Mouse (Mus musculus) urinary bladder, adult 2 months (tissue): ENCODE data around the gene Speg. TPM values are rescaled to one million over a fixed set of nuclear protein-coding genes. Genes with fewer than 3 reads are reported as not detected.

ENCODE experiments used
- DNase-seq: peaks from one replicate; pipeline ENCODE4 v3.0.0; 2022; ENCODE audit warnings: low spot score
- polyA plus RNA-seq: library from polyadenylated mRNA; depleted of rRNA; stranded (reverse); fragments of >200 nt; gene quantifications from 2 replicates; pipeline ENCODE4 v1.2.3, GENCODE M21; 2012

Speg gene
- polyA plus RNA-seq, 1 experiment = 91.1 TPM

DNA sequence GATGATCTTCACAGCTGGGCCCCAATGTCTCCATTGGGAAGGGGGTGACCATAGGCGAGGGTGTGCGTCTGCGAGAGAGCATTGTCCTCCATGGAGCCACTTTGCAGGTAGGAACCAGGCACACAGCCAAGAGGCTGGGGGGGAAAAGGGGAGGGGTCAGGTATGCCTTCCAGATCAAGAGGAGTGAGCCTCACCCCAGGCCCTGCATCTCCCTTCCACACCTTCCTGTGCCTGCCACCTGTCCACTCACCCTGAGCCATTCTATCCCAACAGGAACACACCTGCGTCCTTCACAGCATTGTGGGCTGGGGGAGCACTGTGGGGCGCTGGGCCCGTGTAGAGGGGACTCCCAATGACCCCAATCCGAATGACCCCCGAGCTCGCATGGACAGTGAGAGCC lies 67.1 kb downstream of the Speg start:
- DNase-seq = no peak

DNA sequence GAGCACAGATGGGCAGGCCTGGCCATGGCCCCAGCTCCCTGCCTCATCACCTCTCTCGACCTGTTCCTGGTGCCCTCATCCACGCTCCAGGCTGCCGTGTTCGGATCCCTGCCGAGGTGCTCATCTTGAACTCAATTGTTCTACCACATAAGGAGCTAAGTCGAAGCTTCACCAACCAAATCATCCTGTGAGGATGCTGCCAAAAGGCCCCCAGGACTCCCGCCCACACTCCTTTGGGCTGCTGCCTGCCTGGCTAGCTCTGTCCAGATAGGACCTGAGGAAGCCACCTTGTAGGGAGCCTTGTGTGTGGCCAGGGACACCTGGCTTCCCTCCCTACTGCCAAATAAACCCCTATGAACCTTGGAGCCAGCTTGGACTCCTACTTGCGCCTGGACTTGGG lies 67.7 kb downstream of the Speg start:
- no peak for DNase-seq

DNA sequence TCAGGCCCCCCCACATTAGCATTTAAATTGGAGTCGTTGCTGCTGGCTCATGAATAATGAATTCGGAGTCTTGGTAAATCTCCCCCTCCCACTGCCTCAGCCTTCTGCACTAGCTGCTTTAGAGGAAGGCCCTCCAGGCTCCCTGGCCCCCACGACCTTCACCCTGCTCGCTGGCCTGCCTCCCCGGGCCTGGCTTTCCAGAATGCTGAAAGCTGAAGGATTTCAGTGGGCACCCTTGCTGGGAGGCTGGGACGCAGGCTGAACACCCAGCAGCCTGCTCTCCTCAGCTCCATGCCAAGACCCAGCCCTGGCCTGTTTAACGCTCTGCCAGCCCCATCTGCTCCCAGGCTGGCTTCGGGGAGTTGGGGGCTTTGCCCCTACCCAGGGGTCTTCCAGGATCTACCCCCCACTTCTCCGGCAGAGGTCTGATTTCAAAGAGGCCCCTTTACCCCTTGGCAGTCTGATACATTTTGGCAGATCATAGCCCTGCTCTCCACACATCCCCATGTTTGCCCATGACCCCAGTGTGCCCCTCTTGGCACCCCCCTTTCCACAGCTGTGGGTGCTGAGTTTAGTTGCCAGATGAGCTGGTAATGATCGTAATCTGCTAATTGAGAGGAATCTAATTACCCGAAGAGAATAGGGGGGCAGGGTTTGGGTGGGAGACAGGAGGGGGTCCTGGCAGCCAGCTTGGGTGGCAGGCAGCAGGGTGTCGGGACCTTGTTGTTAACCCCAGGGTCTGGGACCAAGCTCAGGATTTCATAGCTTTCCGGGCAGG lies 68.3 kb downstream of the Speg start:
- DNase-seq = no peak

DNA sequence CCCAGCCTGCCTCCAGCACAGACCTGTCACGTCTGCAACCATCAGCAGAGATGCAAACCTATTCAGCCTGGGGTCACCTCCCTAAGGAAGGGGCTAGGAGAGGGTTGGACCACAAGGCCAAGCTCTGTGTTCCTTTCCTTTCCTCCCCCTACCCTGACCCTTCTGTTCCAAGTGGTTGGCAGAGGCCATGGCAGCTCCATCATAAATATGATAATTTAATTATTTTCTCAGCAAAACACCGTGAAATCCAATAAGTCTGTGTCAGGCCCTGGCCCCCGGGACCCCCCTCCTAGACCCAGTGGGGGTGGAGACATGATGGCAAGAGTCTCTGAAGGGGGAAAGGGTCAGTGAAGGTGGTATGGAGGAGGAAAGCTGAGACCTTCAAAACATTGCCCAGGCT lies 69.1 kb downstream of the Speg start:
- DNase-seq = no peak

DNA sequence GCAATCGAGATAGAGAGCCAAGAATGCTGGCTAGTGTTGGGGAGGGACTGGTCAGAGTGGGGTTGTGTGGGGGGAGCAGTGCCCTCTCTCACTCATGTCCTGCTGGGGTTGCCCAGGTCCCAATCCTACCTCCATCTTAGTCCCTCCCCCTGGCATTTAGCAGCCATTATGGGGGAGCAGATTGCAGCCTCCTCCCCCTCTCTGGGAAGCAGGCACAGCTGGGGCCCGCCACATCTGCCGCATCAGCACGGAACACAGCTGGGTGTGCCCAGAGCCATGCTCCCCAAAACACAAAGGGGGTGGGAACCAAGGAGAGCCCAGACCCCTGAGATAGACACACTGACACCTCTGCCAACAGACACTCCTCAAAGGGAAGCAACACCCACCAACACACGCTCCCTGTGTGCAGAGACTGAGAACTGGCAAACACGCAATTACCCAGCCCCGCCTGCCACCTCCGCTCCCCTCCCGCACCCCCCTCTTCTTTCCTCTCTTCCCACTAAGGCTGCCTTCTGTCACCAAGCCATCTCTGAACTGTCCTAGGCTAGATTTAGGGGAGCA lies 70.1 kb downstream of the Speg start:
- no peak for DNase-seq

DNA sequence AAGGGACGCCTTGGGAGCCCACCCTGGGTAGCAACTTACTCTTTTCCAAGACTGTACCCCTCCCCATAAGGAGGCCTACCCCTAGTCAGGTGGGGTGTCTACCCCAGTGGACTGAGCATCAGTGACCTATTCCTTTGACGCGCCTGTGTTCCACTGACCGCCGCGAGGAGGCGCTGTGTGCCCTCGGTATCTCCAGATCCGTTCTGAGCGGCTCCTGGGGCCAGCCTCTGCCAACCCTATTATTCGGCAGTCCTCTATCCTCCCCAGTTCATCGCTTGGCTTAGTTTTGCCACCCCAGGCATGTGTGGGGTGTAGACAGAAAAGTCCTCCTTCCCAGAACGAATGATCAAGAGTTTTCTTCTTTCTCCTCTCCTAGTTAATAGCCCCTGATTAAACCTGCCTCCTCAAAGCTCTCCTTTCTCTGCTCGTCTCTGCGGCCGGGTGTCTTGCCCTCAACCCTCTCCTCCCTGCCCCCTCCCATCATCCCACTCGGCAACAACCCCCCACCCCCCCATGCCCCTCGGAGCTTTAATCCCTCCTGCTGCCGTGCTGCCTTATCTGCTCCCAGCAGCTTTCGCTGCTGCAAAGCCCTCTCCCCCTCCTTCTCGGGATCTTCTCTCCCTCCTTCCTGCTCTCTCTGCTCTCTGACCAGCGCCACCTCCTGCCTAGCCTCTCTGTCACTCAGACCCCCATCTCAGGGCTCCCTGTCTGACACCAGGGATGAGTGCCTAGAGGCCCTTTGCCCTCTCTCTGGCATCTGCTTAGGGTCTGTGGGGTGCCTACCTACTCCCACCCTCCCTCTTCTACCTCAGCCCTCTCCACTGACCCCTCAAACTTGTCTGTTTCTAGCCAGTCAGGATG lies 70.9 kb downstream of the Speg start:
- no peak for DNase-seq

DNA sequence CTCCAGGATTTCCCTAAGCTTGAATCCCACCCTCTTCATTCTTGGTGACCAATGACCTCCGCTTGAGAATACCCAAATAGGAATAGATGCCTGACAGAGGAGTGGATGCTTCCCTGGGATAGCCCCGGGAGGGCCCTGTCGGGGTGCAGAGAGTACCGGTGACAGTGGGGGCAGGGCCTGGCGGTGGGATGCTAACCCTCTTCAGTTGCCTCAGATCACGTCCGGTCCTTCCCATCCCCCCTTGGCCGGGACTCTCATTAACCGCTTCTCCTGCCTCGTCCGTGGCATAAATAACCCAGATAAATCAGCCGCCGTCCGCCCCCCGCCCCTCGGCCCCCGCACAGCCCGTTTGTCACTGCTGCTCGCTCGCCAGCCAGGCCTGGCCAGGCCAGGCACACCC lies 71.6 kb downstream of the Speg start:
- no peak for DNase-seq

DNA sequence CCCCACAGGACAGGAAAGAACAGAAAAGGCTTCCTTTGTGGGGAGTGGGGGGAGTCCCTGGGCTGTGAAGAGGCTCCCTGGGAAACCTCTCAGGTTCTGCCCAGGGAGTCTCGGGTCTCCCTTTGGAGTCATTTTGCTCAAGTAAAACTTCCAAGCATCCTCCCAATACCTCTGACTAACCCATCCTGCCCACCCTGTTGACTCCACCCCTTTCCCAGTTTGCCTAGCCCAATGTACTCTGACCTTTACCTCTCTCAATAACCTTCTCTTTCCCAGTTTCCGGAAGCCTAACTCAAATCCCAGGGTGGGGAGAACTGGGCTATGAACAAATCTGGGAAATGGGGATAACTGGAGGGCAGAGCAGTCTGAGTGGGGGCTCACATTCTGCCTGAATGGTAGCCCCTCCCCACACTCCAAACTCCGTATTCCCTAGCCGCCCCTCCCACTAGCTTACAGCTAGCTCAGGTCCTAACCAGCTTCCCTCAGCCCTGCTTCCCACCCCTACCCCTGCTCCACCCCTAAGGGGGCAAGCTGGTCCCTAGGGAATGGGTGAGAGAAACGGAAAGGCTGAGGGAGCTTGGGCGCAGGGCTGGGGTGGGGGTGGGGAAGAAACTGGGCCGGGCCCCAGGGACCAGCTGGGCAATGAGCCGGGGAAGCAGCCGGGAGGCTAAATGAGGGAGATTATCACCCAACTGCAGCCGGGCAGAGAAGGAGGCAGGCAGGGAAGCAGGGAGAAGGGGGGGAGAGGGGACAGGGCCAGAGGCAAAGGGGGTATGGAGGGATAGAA lies 72.4 kb downstream of the Speg start:
- DNase-seq = no peak

DNA sequence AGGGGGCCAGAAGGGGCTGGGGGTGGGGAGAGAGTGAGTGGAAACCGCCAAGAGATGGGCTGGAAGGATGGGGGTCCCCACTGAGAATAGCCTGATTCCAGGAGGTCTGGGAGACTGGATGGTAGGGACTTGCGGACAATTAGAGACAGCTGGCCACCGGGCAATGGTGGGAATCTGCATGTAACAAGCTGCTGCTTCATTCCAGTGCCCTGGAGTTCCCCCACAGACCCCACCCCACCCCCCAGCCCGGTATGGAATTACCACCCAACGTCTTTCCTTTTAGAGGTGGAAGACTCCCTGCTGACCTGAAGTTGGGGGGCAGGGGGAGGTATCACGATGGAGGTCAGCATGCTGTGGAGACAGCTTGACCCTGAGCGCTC lies 72.9 kb downstream of the Speg start:
- no peak for DNase-seq

DNA sequence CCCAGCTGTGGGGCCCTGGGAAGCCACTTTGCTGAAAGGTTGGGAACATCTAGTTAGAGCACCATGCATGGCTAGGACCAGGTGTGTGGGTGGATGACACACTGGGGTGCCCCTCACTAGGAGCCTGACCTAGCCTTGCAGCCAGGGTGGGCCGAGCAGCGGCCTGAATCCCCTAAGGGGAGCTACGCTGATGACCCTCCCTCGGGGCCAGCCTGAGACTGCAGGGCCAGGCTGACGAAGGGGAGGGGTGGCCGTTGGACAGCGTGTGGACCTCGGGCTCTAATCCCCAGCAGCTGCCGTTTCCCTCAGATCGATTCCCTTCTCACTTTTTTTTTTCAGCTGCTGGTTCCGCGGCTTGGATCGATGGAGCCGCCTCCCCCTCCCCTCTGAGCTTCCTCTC lies 73.8 kb downstream of the Speg start:
- no peak for DNase-seq

DNA sequence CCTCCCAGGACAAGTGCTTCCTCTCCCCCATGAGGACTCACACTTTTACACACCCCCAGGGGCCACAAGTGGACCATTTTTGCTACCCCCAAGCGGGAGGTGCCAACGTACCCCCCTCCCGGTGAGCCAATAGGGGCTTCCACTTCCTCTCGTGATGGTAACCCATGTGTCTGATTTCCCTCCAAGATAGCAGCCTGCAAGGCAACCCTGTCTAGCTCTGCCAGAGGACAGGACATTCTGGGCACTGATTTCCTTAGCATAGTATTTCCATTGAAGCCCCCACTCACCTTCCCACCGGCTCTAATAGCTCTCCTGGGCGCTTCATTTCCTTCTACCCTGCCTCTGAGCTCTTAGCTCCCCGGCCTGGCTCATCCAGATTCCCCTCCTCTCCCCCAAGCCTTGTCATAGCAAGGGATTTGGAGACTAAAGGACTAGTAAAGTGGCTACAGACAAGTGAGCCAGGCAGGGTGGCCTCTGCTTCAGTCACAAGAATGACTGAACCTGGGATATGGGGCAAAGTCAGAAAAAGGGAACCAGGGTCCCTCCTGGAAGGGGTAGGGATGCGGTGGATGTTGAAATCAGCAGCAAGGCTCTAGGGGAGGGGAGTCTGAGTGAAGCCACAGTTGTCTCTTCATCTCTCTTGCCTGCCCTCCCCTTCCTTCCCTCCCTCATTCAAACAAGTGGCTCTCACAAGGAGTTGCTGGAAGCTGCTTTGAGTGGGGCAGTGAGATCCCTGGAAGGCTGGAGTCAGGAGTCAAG lies 74.5 kb downstream of the Speg start:
- DNase-seq = no peak

DNA sequence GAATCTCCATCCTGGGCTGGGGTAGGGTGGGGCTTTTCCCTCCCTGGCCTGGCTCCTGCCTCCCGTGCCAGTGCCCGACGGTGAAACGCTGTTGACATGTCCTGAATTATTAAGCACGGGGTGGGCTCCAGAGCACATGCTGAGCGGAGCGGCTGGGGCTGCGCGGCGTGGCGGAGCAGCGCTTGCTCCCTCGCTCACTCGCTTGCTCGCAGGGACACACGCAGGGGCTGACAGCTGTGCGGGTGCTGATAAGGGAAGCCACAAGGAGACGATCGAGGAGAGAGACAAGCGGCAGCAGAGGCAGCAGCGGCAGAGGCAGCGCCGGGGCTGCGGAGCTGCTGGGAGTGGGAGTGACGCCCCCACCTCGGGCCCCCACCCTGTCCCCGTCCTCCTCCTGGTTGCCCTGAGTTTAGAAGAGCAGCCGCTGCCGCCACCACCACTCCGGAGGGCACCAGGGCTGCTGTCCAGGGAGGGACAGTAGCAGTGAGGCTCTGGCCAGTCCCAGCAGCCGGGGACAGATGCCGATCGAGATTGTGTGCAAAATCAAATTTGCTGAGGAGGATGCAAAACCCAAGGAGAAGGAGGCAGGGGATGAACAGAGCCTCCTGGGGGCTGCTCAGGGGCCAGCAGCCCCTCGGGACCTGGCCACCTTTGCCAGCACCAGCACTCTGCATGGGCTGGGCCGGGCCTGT lies 75.4 kb downstream of the Speg start, which contains the start of gene Asic4:
Asic4 (plus strand) TSS at position 123 of the 692 bp plus-strand sequence.
- DNase-seq = no peak

DNA sequence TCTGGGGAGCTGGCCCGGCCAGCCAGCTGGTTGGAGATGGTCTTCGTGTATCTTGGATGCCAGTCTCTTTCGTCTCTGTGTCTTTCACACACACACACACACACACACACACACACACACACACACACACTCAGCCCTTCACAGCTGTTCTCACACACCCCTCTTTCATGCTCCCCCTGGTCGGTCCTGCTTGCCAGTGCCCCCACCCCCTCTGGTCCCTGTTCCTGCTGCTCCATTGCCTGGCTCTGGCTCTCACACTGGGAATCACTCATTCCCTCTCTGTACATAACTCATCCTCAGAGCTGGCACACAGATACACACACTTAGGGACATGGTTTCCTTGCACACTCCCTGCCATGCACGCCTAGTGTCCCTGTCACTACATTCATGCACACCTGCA lies 76.8 kb downstream of the Speg start:
- no peak for DNase-seq

DNA sequence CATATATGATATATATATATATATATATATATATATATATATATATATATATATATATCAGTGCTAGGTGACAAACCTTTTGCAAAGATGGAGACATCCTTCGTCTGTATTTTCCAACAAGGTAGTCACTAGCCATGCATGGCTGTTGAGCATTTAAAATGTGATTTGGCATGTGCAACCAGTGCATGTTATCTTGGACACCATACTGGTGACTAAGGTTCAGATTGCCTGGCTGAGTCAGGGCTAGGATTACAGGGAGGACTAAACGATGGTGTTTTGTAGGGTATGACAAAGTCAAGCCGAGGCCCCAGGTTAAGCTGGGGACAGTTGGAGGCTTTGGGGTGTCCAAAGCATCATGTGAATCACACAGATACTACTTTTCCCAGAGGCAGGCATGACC lies 80.3 kb downstream of the Speg start:
- no peak for DNase-seq

DNA sequence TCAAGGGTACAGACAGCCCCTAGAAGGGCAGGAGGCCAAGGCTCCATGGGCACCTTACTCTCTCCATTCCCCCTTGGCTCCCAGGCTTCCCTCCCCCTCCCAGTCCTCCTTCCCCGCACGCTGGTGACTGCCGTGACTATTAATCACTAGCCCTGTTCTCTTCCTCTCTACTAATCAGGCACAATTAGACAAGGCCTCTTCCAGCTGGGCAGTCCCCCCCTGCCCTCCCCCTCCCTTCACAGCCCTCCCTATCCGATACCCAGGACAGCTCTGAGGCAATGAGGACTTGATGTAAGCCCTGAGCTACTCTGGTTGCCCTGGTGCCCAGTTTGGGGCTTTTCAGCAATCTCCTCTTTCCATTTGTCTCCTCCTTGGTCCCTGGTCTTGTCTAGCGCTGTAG lies 80.9 kb downstream of the Speg start:
- DNase-seq = no peak

DNA sequence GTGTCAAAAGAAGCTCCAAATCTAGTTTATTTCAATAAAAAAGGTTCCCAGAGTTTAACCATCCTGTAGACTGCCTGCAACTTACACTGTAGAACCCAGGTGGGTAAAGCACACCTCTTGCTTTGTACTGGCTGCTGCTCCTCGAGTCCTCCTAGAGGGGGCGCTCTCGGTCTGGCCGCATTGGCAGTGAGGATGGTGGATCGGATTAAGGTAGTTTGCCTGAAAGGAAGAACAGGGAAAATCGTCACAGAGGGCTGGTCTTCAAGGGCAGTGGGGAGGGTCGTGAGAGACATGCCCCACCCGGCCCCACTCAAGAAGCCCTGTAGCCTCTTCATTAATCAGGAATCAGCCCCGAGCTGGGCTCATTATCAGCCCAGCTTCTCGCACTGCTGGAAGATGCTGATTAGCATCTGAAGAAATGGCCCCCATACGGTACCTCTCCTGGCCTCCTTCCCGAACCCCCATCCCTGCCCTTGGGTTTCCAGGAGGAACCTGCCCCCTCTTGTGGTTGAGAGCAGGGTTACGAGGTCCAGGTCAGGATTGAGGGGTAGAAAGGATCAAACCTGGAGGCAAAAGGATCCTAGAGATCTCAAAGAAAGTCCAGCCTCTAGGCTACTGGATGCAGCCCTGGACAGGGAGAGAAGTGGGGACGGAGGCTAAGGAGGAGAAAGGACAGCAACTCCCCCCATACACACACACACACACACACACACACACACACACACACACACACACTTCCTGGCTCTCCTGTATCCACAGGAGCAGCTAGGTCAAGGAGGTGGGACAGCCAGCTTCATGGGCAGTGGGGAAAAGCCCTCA lies 81.9 kb downstream of the Speg start:
- no peak for DNase-seq

DNA sequence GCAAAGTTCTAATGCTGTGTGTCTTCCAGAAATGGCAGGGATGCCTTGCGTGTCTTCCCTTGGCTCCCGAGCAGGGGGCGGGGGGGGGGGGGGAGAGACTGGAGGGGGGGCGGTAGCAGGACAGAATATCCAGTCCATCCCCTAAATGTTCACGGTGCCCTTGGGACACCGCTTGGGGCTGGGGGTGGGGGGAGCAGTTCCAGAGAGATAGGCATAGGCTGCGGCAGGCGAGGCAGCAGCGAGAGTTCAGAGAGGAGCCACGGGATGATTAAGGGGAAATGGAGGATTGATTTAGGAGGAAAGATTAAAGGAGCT lies 82.6 kb downstream of the Speg start:
- DNase-seq = no peak

DNA sequence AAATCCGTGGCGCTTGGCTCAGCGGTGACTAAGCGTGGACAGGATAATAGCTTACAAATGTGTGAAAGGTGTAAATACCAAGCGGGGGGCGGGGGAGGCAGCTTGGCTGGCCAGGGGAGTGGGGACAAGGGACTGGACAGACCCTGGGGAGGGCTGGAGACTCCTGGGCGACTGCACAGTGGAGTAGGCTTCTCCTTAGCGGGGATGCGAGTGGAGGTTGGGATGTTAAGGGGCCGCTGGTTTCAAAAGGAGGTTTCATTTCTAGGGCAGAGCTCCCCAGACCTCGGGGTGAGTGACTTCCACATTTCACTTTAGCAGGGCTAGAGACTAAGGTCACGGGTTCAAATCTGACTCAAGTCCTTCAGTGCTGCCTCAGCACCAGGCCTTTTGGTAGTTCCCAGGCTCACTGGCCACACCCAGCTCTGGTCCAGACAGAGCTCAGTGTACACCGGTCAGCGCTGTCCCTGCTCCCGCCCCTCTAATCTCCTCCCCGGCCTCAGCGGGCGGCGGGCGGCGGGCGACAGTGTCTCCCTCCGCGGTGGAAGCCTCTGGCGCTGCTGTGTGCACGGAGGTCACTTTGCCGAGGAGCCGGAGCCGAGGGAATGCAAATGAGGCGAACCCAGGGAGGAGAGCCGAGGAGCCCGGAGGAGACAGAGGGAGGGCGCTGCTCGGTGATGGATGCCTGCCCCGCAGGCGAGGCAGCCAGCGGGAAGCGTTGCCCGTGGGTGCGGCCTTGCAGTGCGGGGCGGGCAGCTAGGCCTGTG lies 83.1 kb downstream of the Speg start:
- DNase-seq = no peak
